Mouse (Mus musculus): ENCODE results near the gene Anks4b. TPM values are rescaled to one million over a fixed set of nuclear protein-coding genes. Genes with fewer than 3 reads are reported as not detected.

Gene Anks4b
- polyA plus RNA-seq, 1 experiment: not detected

DNA sequence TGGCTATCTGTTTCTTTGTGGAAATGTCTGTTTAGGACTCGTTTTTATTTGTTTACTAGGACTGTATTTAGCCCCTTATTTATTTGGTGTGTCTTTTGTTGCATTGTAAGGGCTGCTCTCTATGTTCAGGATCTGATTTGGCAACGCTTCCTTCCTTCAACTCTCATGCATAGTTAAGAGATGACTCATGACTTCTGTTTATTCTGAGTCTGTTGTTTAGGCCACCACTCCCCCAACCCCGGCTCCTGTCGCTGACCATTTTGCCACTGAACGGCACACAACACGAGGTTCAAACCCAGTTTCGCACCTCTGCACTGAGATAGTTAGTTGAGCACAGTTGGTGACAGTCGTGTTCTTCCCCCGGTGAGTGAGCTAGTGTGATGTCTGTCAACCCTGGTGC is 32.3 kb downstream of the Anks4b start:
- peak overlapping the region; percentile 95 for H3K27ac ChIP-seq (ENCODE audit: insufficient read depth, low read depth, low read length)
- peaks cover 14% of the 10 kb centered on the region for H3K4me1 ChIP-seq (ENCODE audit: control insufficient read depth, insufficient read depth, low read length)
- TF ChIP-seq POLR2A (IDR thresholded peaks at IDR 0.05; ENCODE audit: borderline replicate concordance, low read depth, low read length) (no peak), CTCF (IDR thresholded peaks at IDR 0.05; ENCODE audit: low read depth, low read length) (no peak)
- H3K4me3 ChIP-seq (ENCODE audit: insufficient read depth, low read length): peak overlapping the region; percentile 11; the same call in 1 of the 2 replicates

DNA sequence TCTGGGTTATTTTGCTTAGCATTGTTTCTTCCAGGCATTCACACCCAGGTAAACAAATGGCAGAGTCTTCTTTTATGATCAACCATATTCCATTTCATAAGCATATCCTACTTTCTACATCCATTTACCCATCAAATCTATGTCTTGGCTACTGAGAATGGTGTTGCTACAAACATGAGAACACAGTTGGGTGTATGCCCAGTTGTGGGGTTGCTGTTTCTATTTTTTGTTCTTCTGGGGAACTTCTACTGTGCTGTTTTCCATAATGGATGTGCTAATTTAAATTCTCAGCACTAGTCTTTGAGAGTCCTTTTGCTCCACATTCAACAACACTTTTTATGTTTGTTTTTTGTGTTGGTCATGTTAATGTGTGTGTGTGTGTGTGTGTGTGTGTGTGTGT is 54.9 kb downstream of the Anks4b start:
- H3K27ac ChIP-seq (ENCODE audit: insufficient read depth, low read depth, low read length): no peak overlapping the region
- no peak overlapping the region for H3K4me3 ChIP-seq (ENCODE audit: insufficient read depth, low read length)
- no peaks in the 10 kb centered on the region for H3K4me1 ChIP-seq (ENCODE audit: control insufficient read depth, insufficient read depth, low read length)
- TF ChIP-seq CTCF (IDR thresholded peaks at IDR 0.05; ENCODE audit: low read depth, low read length) (no peak), POLR2A (IDR thresholded peaks at IDR 0.05; ENCODE audit: borderline replicate concordance, low read depth, low read length) (no peak)

Other genes starting within 250 kb of the Anks4b start
- not detected in 2 replicates for gene Dnah3, start 78.6 kb upstream of the Anks4b start, polyA plus RNA-seq (2012; ENCODE audit: insufficient read depth, insufficient read length, missing spikeins)
- 30.6 and 33.7 TPM in 2 replicates for gene Tmem159, start 71.5 kb upstream of the Anks4b start, polyA plus RNA-seq (2012; ENCODE audit: insufficient read depth, insufficient read length, missing spikeins)
- gene Zp2, start 28.6 kb upstream of the Anks4b start, polyA plus RNA-seq (2012; ENCODE audit: insufficient read depth, insufficient read length, missing spikeins): not detected in 2 replicates
- not detected in 2 replicates for gene Crym, start 28.3 kb downstream of the Anks4b start, polyA plus RNA-seq (2012; ENCODE audit: insufficient read depth, insufficient read length, missing spikeins)
- gene Abca14, start 30.1 kb downstream of the Anks4b start, polyA plus RNA-seq (2012; ENCODE audit: insufficient read depth, insufficient read length, missing spikeins): not detected in 2 replicates
- gene Abca15, start 154.8 kb downstream of the Anks4b start, polyA plus RNA-seq (2012; ENCODE audit: insufficient read depth, insufficient read length, missing spikeins): not detected in 2 replicates
- gene Abca16, start 235.8 kb downstream of the Anks4b start, polyA plus RNA-seq (2012; ENCODE audit: insufficient read depth, insufficient read length, missing spikeins): not detected in 2 replicates